Mouse (Mus musculus) limb, embryonic 14.5 days (tissue): ENCODE results near the gene Ctdspl. TPM values are rescaled to one million over a fixed set of nuclear protein-coding genes. Genes with fewer than 3 reads are reported as not detected.
A peak's percentile ranks its signal among the peaks of the same experiment; 100 is the strongest.

Experiments used
- ATAC-seq: fragments of 200-750 bp; cut with Nextera tagmentation; 2 replicates; pipeline ENCODE4 v1.8.0; 2017; ENCODE audit warnings: low read depth, moderate number of reproducible peaks, moderate TSS enrichment; ENCODE audit not compliant: low FRiP score
- DNase-seq: peaks from one replicate; pipeline ENCODE4 v3.0.0-alpha.2; 2015; ENCODE audit warnings: low spot score
- H3K27ac ChIP-seq: fragments of 300-500 bp; sonication (generic); replicated peaks from 2 replicates; pipeline ENCODE4 v1.5.1; 2014; ENCODE audit warnings: low read depth, mild to moderate bottlenecking, low read length, moderate library complexity, mixed read lengths
- H3K27me3 ChIP-seq: fragments of 300-500 bp; sonication (generic); 2 replicates; pipeline ENCODE4 v1.6.1; 2014; ENCODE audit warnings: low read length, mixed read lengths; ENCODE audit not compliant: control insufficient read depth, insufficient read depth
- H3K36me3 ChIP-seq: fragments of 300-500 bp; sonication (generic); 2 replicates; pipeline ENCODE4 v1.6.1; 2014; ENCODE audit warnings: mild to moderate bottlenecking, low read length, moderate library complexity, mixed read lengths; ENCODE audit not compliant: control insufficient read depth, insufficient read depth
- H3K4me1 ChIP-seq: fragments of 300-500 bp; sonication (generic); 2 replicates; pipeline ENCODE4 v1.6.1; 2014; ENCODE audit warnings: antibody characterized with exemption, low read length, mixed read lengths; ENCODE audit not compliant: control insufficient read depth, insufficient read depth
- H3K4me2 ChIP-seq: fragments of 300-500 bp; sonication (generic); replicated peaks from 2 replicates; pipeline ENCODE4 v1.6.1; 2014; ENCODE audit warnings: low read depth, mild to moderate bottlenecking, low read length, moderate library complexity; ENCODE audit not compliant: severe bottlenecking
- H3K4me3 ChIP-seq: fragments of 300-500 bp; sonication (generic); replicated peaks from 2 replicates; pipeline ENCODE4 v1.5.1; 2014; ENCODE audit warnings: low read length
- H3K9ac ChIP-seq: fragments of 300-500 bp; sonication (generic); 2 replicates; pipeline ENCODE4 v1.6.1; 2014; ENCODE audit warnings: mild to moderate bottlenecking, low read depth, low read length, moderate library complexity; ENCODE audit not compliant: severe bottlenecking
- H3K9me3 ChIP-seq: fragments of 300-500 bp; sonication (generic); 2 replicates; pipeline ENCODE4 v1.6.1; 2016; ENCODE audit warnings: low read length; ENCODE audit not compliant: control insufficient read depth
- POLR2A ChIP-seq: fragments of 200-500 bp; IDR thresholded peaks from 2 replicates; pipeline ENCODE4 v1.8.0; 2012; ENCODE audit warnings: inconsistent platforms, mild to moderate bottlenecking, moderate library complexity, borderline replicate concordance; ENCODE audit not compliant: insufficient read depth, insufficient read length; ENCODE audit errors: extremely low read depth
- WGBS: fragments of 180-500 bp; shearing (Covaris S2); extraction: QIAGEN DNeasy Blood & Tissue Kit; methylation state at CpG from one replicate; pipeline ENCODE4 v1.1.7; 2014; 5-methylcytosine and 5-hydroxymethylcytosine counted together
- polyA plus RNA-seq, 2 experiments: library from polyadenylated mRNA; depleted of rRNA in 1 of 2; stranded (reverse) in 1 of 2; unstranded in 1 of 2; fragments of >200 nt; fragmentation: Nextera tagmentation in 1 of 2; extraction: Ambion mirVana in 1 of 2; gene quantifications; 2 replicates each; pipeline versions ENCODE4 v1.2.1 to v1.2.3; 2012 to 2014

Ctdspl gene
- polyA plus RNA-seq, 2 experiments, result 23.8 to 38.0 TPM

DNA sequence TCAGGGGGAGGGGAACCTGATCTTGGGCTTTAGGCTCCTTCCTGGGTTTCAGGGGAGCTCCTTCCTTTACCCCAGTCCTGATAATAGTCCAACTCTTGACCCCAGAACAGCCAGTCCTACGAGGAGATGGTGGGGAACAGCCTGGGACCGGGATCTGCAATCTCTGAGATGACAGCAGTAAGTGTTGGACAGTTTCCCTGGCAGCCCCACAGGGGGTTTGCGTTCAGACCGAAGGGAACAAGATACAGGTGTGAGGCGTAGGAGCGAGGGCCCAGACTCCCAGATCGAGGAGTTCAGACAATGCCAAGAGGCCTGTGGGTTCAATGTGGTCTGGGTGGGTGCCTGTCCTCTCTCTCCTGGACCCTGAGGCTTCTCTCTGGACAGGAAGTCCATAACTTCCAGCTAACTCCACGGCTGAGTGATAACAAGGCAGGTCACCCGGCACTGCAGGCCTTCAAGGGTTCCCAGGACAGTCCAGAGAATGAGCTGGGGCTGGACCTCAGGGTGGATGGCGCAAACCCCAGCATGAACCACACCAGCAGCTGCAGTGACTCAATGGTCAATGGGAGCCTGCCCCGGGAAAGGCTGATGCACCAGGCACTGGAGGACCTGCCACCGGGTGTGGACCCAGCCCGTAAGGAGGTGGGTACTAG is 144.0 kb downstream of the Ctdspl start:
- 82% methylated on average over 13 of the region's 13 CpGs for WGBS
- Histone ChIP-seq H3K27me3 (no peaks in the 10 kb centered on the region), H3K9me3 (no peaks in the 10 kb centered on the region), H3K4me3 (no peak overlapping the region), H3K4me1 (peaks cover 3% of the 10 kb centered on the region; the same call in 1 of the 2 replicates), H3K4me2 (no peak overlapping the region), H3K36me3 (peaks cover 43% of the 10 kb centered on the region), H3K9ac (no peak overlapping the region), H3K27ac (no peak overlapping the region)
- no peak for TF ChIP-seq POLR2A
- no peak for DNase-seq
- ATAC-seq, result no peak

- H3K4me3 ChIP-seq, result no peak overlapping the region
- DNase-seq, result no peak
- no peak overlapping the region for H3K27ac ChIP-seq
- peaks cover 3% of the 10 kb centered on the region; the same call in 1 of the 2 replicates for H3K4me1 ChIP-seq
- no peaks in the 10 kb centered on the region for H3K9me3 ChIP-seq
- 79% methylated on average over 9 of the region's 9 CpGs for WGBS
- no peak overlapping the region for H3K9ac ChIP-seq
- H3K27me3 ChIP-seq, result no peaks in the 10 kb centered on the region
- no peak overlapping the region for H3K4me2 ChIP-seq
- H3K36me3 ChIP-seq, result peaks cover 56% of the 10 kb centered on the region
- no peak for TF ChIP-seq POLR2A
- no peak for ATAC-seq
Measured at GRCm38 (mm10) chr9:119071786-119072185, 145.5 kb downstream of the Ctdspl start.

DNA sequence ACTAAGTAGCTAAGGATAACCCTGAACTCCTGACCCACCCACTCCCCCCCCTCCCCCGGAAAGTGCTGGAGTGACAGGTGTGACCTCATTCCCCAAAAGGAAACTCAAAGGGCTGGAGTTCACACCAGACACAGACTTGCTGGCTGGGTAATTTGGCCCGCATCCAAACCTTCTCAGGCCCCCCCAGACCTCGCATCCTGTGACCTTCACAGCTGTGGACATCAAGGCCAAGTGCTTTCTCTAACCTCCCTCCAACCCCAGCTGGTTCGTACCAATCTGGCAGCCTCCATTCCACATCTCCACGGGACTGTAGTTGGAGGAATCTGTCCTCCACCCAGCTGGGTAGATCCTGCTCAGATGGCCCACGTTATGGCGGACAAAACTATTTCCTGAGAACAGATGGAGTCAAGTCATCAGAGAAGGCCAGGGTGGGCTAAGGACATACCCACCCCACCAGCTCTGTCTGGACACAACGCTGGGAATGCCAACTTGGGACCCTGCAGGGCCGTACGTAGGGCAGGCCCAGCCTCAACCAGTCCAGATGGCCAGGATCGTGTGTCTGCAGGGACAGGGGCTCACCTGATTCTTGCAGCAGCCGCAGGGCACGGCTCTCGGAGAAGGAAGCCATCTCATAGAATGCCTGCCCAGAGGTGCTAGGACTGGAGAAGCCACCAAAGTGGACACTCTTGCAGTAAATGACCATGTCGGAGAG is 147.1 kb downstream of the Ctdspl start:
- DNase-seq, result peak; percentile 12
- WGBS, result 75% methylated on average over 15 of the region's 15 CpGs
- peaks cover 62% of the 10 kb centered on the region for H3K36me3 ChIP-seq

DNA sequence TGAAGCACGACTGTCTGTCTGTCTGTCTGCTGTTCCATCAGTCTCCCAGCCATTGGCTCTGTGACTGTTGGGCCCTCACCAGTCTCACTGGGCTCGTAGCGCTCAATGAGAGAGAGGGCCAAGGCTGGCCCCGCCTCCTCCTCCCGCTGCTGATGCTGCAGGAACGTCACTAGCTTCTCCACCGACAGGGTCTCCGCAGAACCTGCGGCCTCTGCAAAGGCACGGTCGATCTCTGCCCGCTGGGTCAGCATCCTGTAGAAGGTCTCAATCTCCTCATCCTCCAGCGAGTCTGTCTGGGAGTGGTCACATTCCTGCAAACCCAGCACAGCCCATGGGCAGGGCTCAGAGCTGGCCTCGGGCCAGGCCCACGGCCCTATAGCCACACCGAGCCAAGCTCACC is 149.4 kb downstream of the Ctdspl start:
- H3K27ac ChIP-seq, result no peak overlapping the region
- H3K9me3 ChIP-seq, result no peaks in the 10 kb centered on the region
- ATAC-seq (no peak), DNase-seq (no peak)
- WGBS, result 75% methylated on average over 16 of the region's 16 CpGs
- peaks cover 80% of the 10 kb centered on the region for H3K36me3 ChIP-seq
- no peak overlapping the region for H3K9ac ChIP-seq
- TF ChIP-seq POLR2A, result no peak
- no peaks in the 10 kb centered on the region for H3K27me3 ChIP-seq
- H3K4me1 ChIP-seq, result no peaks in the 10 kb centered on the region
- H3K4me2 ChIP-seq, result no peak overlapping the region
- H3K4me3 ChIP-seq, result no peak overlapping the region

More for the DNA sequence above, 147.1 kb downstream of the Ctdspl start:
- no peak for ATAC-seq
- Histone ChIP-seq H3K4me1 (no peaks in the 10 kb centered on the region), H3K27me3 (no peaks in the 10 kb centered on the region), H3K9ac (no peak overlapping the region), H3K9me3 (no peaks in the 10 kb centered on the region), H3K27ac (no peak overlapping the region), H3K4me3 (no peak overlapping the region), H3K4me2 (no peak overlapping the region)
- TF ChIP-seq POLR2A, result no peak

DNA sequence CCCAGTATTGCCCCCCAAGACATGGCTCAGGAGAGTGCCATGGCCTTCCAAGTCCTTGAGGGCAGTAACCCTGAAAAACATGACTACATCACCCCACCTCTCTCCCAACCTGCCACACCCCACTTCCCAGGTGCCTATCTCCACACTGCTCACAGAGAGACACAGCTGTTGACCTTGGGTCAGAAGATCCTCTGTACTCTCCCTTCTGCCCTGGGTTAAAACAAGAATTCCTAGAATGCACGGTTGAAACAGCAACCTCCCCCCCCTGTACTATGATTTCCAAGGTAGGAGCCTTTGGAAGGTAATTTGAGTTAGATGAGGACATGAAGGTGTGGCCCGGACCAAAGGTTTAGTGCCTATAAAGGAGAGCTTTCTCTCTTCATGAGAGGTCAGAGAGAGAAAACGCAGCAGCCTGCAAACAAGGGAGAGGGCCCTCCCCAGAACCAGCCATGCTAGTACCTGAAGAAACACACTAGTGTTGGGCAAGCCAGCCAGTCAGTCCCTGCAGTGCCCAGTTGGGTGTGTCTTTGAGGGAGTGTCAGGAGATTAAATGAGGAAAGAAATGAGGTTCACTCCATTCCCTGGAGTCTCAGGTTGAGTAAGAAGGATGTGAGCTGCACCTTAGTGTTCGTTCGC is 153.9 kb downstream of the Ctdspl start:
- Histone ChIP-seq H3K27ac (no peak overlapping the region), H3K4me2 (no peak overlapping the region), H3K9ac (no peak overlapping the region), H3K4me3 (no peak overlapping the region), H3K9me3 (no peaks in the 10 kb centered on the region), H3K27me3 (no peaks in the 10 kb centered on the region), H3K4me1 (peaks cover 4% of the 10 kb centered on the region; the same call in 1 of the 2 replicates), H3K36me3 (peaks cover 60% of the 10 kb centered on the region)
- 71% methylated on average over 5 of the region's 5 CpGs for WGBS
- no peak for TF ChIP-seq POLR2A
- DNase-seq (no peak), ATAC-seq (no peak)
